Mouse (Mus musculus) gastrocnemius, adult 18-20 months (tissue): ENCODE data around the gene Gm3696. TPM values are rescaled to one million over a fixed set of nuclear protein-coding genes. Genes with fewer than 3 reads are reported as not detected.
"Not testable (repeated sequence)": the region's sequence is repeated elsewhere in the genome, so short reads cannot be mapped to it uniquely, and the experiment has no call there.

Source experiments
- DNase-seq: peaks from one replicate; pipeline ENCODE4 v3.0.0; 2021; ENCODE audit warnings: low spot score
- long read RNA-seq, 2 experiments: library from polyadenylated mRNA; stranded (forward); transcript quantifications; one replicate each; pipeline ENCODE4 v2.0.0; 2021
- total RNA-seq, 2 experiments: library from RNA; stranded (reverse); gene quantifications; 2 replicates each; pipeline ENCODE4 v1.2.3; 2021

Gm3696 gene
- not detected for total RNA-seq
- long read RNA-seq, experiment 1: 0 reads
- long read RNA-seq, experiment 2: 0 reads

GRCm38 (mm10) chr14:7100521-7100920 is at the start of gene Gm3696:
Gene Gm3696 (minus strand): TSS chr14:7100621.
- not testable (repeated sequence) for DNase-seq

- DNase-seq: not testable (repeated sequence)
Measured at GRCm38 (mm10) chr14:7125312-7125711, 24.9 kb upstream of the Gm3696 start, which contains the start of gene Gm6676. Gene Gm6676 (minus strand): TSS chr14:7125412.

GRCm38 (mm10) chr14:7105124-7105802 is 4.8 kb upstream of the Gm3696 start:
- DNase-seq: not testable (repeated sequence)

GRCm38 (mm10) chr14:7044870-7045269 is 55.6 kb downstream of the Gm3696 start, which contains the start of gene Gm3685:
Gene Gm3685 (minus strand): TSS chr14:7044970.
- not testable (repeated sequence) for DNase-seq

Other genes starting within 250 kb of the Gm3696 start
- under 1 TPM in 1 of 2 experiments, not detected in 1; 0.27 TPM for gene Gm3667, start 210.7 kb downstream of the Gm3696 start, total RNA-seq
- not detected for gene Gm6356, start 126.8 kb downstream of the Gm3696 start, total RNA-seq
- gene Gm10406, start 73.2 kb downstream of the Gm3696 start, total RNA-seq: not detected
- not detected for gene Gm3685, start 55.7 kb downstream of the Gm3696 start, total RNA-seq
- gene Gm6676, start 24.8 kb upstream of the Gm3696 start, total RNA-seq: not detected
- not detected for gene Gm3512, start 73.9 kb upstream of the Gm3696 start, total RNA-seq
- gene Gm16434, start 93.9 kb upstream of the Gm3696 start, total RNA-seq: not detected
- not detected for gene Gm3727, start 164.1 kb upstream of the Gm3696 start, total RNA-seq
- gene Gm3739, start 214.4 kb upstream of the Gm3696 start, total RNA-seq: under 1 TPM in 1 of 2 experiments, not detected in 1; 0.14 TPM
- not detected for gene Gm5797, start 231.8 kb upstream of the Gm3696 start, total RNA-seq